Mouse (Mus musculus): Measurements from ENCODE around the gene Gm49359. TPM values are rescaled to one million over a fixed set of nuclear protein-coding genes. Genes with fewer than 3 reads are reported as not detected.
A peak's percentile ranks its signal among the peaks of the same experiment; 100 is the strongest.
"Not testable (repeated sequence)": the region's sequence is repeated elsewhere in the genome, so short reads cannot be mapped to it uniquely, and the experiment has no call there.

Gm49359 gene
- polyA plus RNA-seq (2012; rRNA removed), result 5.6 and 5.7 TPM in 2 replicates

GRCm38 (mm10) chr13:62466424-62467334 lies at the start of gene Gm49359:
TSS of gene Gm49359 (minus strand) at chr13:62466832.
- H3K4me3 ChIP-seq (replicated peaks; ENCODE audit: insufficient read depth, low read depth, low read length), result peak within 1 kb of the TSS; percentile 72
- peak; percentile 55; the same call in 1 of the 2 replicates for TF ChIP-seq POLR2A (IDR thresholded peaks at IDR 0.05; ENCODE audit: borderline replicate concordance, insufficient read depth, low read length)
- not testable (repeated sequence) for H3K4me1 ChIP-seq (ENCODE audit: control insufficient read depth, insufficient read depth, low read length); H3K27me3 ChIP-seq (ENCODE audit: control insufficient read depth, insufficient read depth, low read length)
- H3K27ac ChIP-seq (ENCODE audit: insufficient read depth, low read length), result peak within 1 kb of the TSS; percentile 75
- DNase-seq, result peak; percentile 88 to 89
- WGBS, result under 1% methylated on average over 28 of the region's 28 CpGs

- WGBS, result 84% methylated on average over 1 of the region's 1 CpGs
- H3K4me1 ChIP-seq (ENCODE audit: control insufficient read depth, insufficient read depth, low read length); DNase-seq; H3K27me3 ChIP-seq (ENCODE audit: control insufficient read depth, insufficient read depth, low read length); H3K27ac ChIP-seq (ENCODE audit: insufficient read depth, low read length); H3K4me3 ChIP-seq (replicated peaks; ENCODE audit: insufficient read depth, low read depth, low read length): not testable (repeated sequence)
These were observed 44.2 kb upstream of the Gm49359 start for GRCm38 (mm10) chr13:62510641-62511420.

DNA sequence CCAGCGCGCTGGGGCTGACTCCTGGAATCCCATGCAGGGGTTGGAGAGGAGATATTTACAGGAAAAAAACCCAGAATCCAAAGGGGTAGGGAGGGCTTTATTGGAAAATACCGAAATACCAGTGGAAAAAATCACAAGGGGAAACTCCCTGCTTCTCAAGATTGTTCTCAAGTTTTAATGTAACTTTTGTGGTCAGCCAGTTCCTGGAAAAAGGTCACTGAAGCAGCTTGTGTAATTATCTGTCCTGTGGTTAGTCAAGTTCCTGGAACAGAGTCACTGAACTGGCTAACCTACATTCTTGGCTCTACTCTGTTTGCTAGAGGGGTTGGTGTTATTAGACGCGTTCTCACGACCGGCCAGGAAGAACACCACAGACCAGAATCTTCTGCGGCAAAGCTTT lies 6.0 kb upstream of the Gm49359 start:
- not testable (repeated sequence) for H3K27me3 ChIP-seq (ENCODE audit: control insufficient read depth, insufficient read depth, low read length); DNase-seq; H3K27ac ChIP-seq (ENCODE audit: insufficient read depth, low read length); H3K4me1 ChIP-seq (ENCODE audit: control insufficient read depth, insufficient read depth, low read length); H3K4me3 ChIP-seq (replicated peaks; ENCODE audit: insufficient read depth, low read depth, low read length)
- 92% methylated on average over 8 of the region's 8 CpGs for WGBS

DNA sequence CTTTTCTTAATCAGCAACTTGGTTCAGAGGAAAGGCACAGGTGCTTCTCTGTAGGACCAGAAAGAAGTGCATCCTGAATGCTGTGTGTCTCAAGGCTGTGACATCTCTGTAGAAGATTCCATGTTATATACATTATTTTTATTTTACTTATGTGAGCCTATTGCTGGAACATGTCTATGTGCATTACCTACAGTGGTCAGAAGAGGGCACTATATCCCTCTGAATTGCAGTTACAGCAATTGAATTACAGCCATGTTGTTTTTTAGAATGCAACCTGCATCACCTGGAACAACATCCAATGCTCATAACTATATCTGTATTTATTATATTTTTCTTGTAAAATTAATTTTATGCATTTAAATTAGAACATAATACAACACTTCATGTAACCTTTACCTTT lies 3.3 kb upstream of the Gm49359 start:
- not testable (repeated sequence) for H3K4me1 ChIP-seq (ENCODE audit: control insufficient read depth, insufficient read depth, low read length); H3K4me3 ChIP-seq (replicated peaks; ENCODE audit: insufficient read depth, low read depth, low read length); DNase-seq; H3K27ac ChIP-seq (ENCODE audit: insufficient read depth, low read length); H3K27me3 ChIP-seq (ENCODE audit: control insufficient read depth, insufficient read depth, low read length)

Other genes starting within 250 kb of the Gm49359 start
- gene Gm3604, start 83.7 kb downstream of the Gm49359 start, polyA plus RNA-seq (2012; rRNA removed), result 0.46 and 0.80 TPM in 2 replicates
- not detected in 2 replicates for gene Zfp935, start 91.7 kb upstream of the Gm49359 start, polyA plus RNA-seq (2012; rRNA removed)
- gene Zfp934, start 104.4 kb upstream of the Gm49359 start, polyA plus RNA-seq (2012; rRNA removed), result 6.3 and 6.9 TPM in 2 replicates
- 1.7 and 1.8 TPM in 2 replicates for gene 6720489N17Rik, start 157.3 kb upstream of the Gm49359 start, polyA plus RNA-seq (2012; rRNA removed)

Data from cerebellum, adult 2 months (tissue).